Mouse (Mus musculus) limb, embryonic 11.5 days (tissue): ENCODE data around the gene Phxr2. TPM values are rescaled to one million over a fixed set of nuclear protein-coding genes. Genes with fewer than 3 reads are reported as not detected.
A peak's percentile ranks its signal among the peaks of the same experiment; 100 is the strongest.

Source experiments
- ATAC-seq: fragments of 200-750 bp; cut with Nextera tagmentation; 2 replicates; pipeline ENCODE4 v1.8.0; 2017; ENCODE audit warnings: low read depth; ENCODE audit not compliant: insufficient number of reproducible peaks, low FRiP score, low TSS enrichment
- DNase-seq: peaks from one replicate; pipeline ENCODE4 v3.0.0-alpha.2; 2015; ENCODE audit warnings: low spot score
- H3K27ac ChIP-seq: fragments of 300-500 bp; sonication (generic); replicated peaks from 2 replicates; pipeline ENCODE4 v1.5.1; 2014; ENCODE audit warnings: low read depth, mild to moderate bottlenecking, low read length
- H3K27me3 ChIP-seq: fragments of 300-500 bp; sonication (generic); 2 replicates; pipeline ENCODE4 v1.6.1; 2014; ENCODE audit warnings: mild to moderate bottlenecking, low read length, mixed read lengths; ENCODE audit not compliant: control insufficient read depth, insufficient read depth
- H3K36me3 ChIP-seq: fragments of 300-500 bp; sonication (generic); 2 replicates; pipeline ENCODE4 v1.6.1; 2014; ENCODE audit warnings: mild to moderate bottlenecking, low read length, moderate library complexity, mixed read lengths; ENCODE audit not compliant: control insufficient read depth, insufficient read depth
- H3K4me1 ChIP-seq: fragments of 300-500 bp; sonication (generic); 2 replicates; pipeline ENCODE4 v1.6.1; 2014; ENCODE audit warnings: low read length, mixed read lengths; ENCODE audit not compliant: control insufficient read depth, insufficient read depth
- H3K4me2 ChIP-seq: fragments of 300-500 bp; sonication (generic); 2 replicates; pipeline ENCODE4 v1.6.1; 2014; ENCODE audit warnings: low read depth, mild to moderate bottlenecking, moderate library complexity; ENCODE audit not compliant: severe bottlenecking
- H3K4me3 ChIP-seq: fragments of 300-500 bp; sonication (generic); 2 replicates; pipeline ENCODE4 v1.5.1; 2014; ENCODE audit warnings: low read depth, low read length
- H3K9ac ChIP-seq: fragments of 300-500 bp; sonication (generic); 2 replicates; pipeline ENCODE4 v1.6.1; 2014; ENCODE audit warnings: mild to moderate bottlenecking, low read length
- H3K9me3 ChIP-seq: fragments of 300-500 bp; sonication (generic); 2 replicates; pipeline ENCODE4 v1.6.1; 2016; ENCODE audit warnings: low read length; ENCODE audit not compliant: control insufficient read depth
- WGBS: fragments of 180-500 bp; shearing (Covaris S2); extraction: QIAGEN DNeasy Blood & Tissue Kit; methylation state at CpG from one replicate; pipeline ENCODE4 v1.1.7; 2014; 5-methylcytosine and 5-hydroxymethylcytosine counted together
- polyA plus RNA-seq: library from polyadenylated mRNA; unstranded; fragments of >200 nt; fragmentation: Nextera tagmentation; extraction: Ambion mirVana; gene quantifications from 2 replicates; pipeline ENCODE4 v1.2.1, GENCODE M21; 2014

Phxr2 gene
- polyA plus RNA-seq: not detected in 2 replicates

GRCm38 (mm10) chr10:99126225-99126624 lies at the start of gene Phxr2:
Gene Phxr2 (minus strand): TSS chr10:99126325.
- WGBS: 91% methylated on average over 4 of the region's 4 CpGs
- peaks cover 5% of the 10 kb centered on the region for H3K4me1 ChIP-seq
- no peak for ATAC-seq
- H3K9ac ChIP-seq: no peak within 1 kb of the TSS
- no peak for DNase-seq
- no peaks in the 10 kb centered on the region for H3K9me3 ChIP-seq
- no peak within 1 kb of the TSS for H3K4me2 ChIP-seq
- H3K4me3 ChIP-seq: no peak within 1 kb of the TSS
- no peaks in the 10 kb centered on the region for H3K27me3 ChIP-seq
- H3K36me3 ChIP-seq: no peaks in the 10 kb centered on the region
- H3K27ac ChIP-seq: no peak within 1 kb of the TSS

GRCm38 (mm10) chr10:99172906-99173507 lies 46.9 kb upstream of the Phxr2 start:
- ATAC-seq: no peak
- H3K9me3 ChIP-seq: no peaks in the 10 kb centered on the region
- no peak overlapping the region for H3K27ac ChIP-seq
- peaks cover 10% of the 10 kb centered on the region for H3K4me1 ChIP-seq
- 42% methylated on average over 7 of the region's 7 CpGs for WGBS
- no peak overlapping the region for H3K9ac ChIP-seq
- H3K4me2 ChIP-seq: no peak overlapping the region
- no peaks in the 10 kb centered on the region for H3K27me3 ChIP-seq
- DNase-seq: peak; percentile 19
- H3K4me3 ChIP-seq: no peak overlapping the region
- H3K36me3 ChIP-seq: no peaks in the 10 kb centered on the region

GRCm38 (mm10) chr10:99171961-99172497 lies 45.9 kb upstream of the Phxr2 start:
- DNase-seq (peak; percentile 62), ATAC-seq (peak; percentile 44; the same call in 1 of the 2 replicates)
- Histone ChIP-seq H3K36me3 (no peaks in the 10 kb centered on the region), H3K4me3 (no peak overlapping the region), H3K9ac (no peak overlapping the region), H3K4me2 (no peak overlapping the region), H3K4me1 (peaks cover 10% of the 10 kb centered on the region), H3K27ac (no peak overlapping the region), H3K27me3 (no peaks in the 10 kb centered on the region), H3K9me3 (no peaks in the 10 kb centered on the region)
- WGBS: 12% methylated on average over 12 of the region's 12 CpGs

DNA sequence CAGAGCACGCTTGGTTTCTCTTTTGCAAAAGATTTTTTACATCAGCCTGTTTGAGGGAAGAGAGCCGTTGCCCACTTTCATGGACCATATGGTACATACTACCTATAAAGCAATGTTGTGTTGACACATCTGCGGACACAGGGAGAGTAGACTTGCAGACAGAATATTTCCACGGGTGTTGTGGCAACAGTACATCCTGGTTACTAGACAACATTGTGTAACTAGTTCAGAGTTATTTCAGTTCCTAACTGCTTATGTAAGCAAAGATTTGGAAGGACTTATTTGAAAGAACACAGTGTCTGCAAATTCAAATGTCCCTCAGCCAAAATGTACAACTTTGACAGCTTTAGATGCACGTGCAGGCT lies 43.6 kb upstream of the Phxr2 start:
- Histone ChIP-seq H3K27me3 (no peaks in the 10 kb centered on the region), H3K27ac (no peak overlapping the region), H3K4me1 (peaks cover 10% of the 10 kb centered on the region), H3K36me3 (no peaks in the 10 kb centered on the region), H3K9ac (no peak overlapping the region), H3K9me3 (no peaks in the 10 kb centered on the region), H3K4me3 (no peak overlapping the region), H3K4me2 (no peak overlapping the region)
- peak; percentile 20 for DNase-seq
- 88% methylated on average over 5 of the region's 5 CpGs for WGBS
- ATAC-seq: no peak

DNA sequence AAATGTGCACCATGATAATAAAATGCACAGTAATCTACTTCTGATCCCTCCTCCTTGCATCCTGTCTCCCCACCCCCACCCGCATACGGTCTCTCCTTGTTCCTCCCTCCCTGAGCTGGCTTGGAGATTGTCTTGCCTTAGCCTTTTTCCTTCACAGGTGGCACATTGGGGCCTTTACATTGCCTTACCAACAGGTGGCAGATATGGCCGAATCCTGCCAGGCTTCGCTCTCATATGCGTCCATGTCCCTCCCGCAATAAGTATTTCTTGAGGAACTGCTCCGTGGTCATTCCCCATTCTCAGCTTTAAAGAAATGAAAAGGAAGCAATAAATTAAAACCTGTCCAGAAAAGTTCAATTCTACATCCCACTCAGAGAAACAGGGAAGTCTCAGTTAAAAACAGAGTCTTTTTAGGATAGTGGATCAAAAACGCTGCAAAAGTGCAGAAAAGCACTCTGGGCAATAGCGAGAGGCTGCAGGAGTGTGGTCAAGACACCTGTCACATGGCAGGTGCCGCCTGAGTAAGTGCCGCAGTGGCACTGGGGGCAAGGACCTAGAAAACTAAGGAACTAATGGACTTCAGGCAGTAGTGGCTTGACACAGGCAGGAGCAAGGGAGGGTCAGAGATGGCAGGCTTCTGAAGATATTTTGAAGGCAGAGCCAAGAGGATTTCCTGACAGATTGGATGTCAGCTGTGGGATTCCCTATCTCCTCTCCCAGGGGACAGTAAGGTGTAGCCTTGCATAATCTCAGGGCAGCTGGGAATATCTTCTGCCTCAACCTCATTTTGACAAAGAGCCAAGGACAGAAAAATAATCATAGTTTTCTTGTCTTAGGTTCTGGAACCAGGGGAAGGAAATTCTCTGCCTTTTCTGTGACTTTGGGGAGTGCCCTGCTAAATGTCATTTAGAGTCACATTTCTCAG lies 43.0 kb upstream of the Phxr2 start:
- ATAC-seq (no peak), DNase-seq (peak; percentile 50)
- no peaks in the 10 kb centered on the region for H3K27me3 ChIP-seq
- peaks cover 10% of the 10 kb centered on the region for H3K4me1 ChIP-seq
- no peak overlapping the region for H3K4me3 ChIP-seq
- no peaks in the 10 kb centered on the region for H3K9me3 ChIP-seq
- 79% methylated on average over 11 of the region's 11 CpGs for WGBS
- H3K27ac ChIP-seq: no peak overlapping the region
- H3K4me2 ChIP-seq: no peak overlapping the region
- no peak overlapping the region for H3K9ac ChIP-seq
- H3K36me3 ChIP-seq: no peaks in the 10 kb centered on the region

DNA sequence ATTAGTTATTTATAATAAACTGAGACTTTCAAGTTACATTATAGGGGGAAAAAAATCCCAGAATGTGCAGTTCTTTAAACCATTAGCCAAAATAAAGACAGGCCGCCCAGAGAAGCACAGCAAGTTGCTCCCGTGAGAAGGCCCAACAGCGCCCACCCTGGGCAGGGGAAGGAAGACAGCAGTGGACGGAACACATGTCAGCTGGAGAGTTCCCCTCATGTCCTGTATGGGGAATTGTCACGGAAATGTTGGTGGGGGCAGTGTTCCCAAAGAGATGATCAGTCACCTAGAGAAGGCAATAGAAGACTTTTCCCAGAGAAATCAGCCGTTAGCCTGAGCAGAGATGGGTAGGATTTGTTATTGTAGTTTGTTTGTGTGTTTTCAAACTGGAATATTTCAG lies 42.3 kb upstream of the Phxr2 start:
- Histone ChIP-seq H3K4me3 (no peak overlapping the region), H3K9me3 (no peaks in the 10 kb centered on the region), H3K36me3 (no peaks in the 10 kb centered on the region), H3K4me2 (no peak overlapping the region), H3K27me3 (no peaks in the 10 kb centered on the region), H3K4me1 (peaks cover 10% of the 10 kb centered on the region), H3K9ac (no peak overlapping the region), H3K27ac (no peak overlapping the region)
- peak; percentile 21 for DNase-seq
- ATAC-seq: no peak
- whole genome bisulfite sequencing: 75% methylated on average over 6 of the region's 6 CpGs

DNA sequence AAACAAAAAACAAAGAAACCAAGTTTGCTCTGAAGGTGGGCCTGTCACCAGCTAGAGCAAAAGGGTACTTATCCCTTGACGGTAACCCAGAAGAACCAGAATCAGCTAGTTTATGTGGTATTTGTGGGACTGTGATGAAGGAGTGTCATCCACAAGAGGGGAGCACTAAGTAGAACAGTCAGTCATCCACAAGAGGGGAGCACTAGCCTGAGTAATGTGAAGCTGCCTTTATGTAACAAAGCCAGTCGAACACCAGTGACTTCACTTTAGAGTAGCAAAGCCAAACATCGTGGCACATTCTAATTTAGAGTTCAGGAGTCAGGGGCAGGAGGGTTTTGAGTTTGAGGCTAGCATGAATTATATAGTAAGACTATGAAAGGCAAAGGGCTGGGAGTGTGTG lies 40.3 kb upstream of the Phxr2 start:
- Histone ChIP-seq H3K9ac (no peak overlapping the region), H3K36me3 (no peaks in the 10 kb centered on the region), H3K27me3 (no peaks in the 10 kb centered on the region), H3K27ac (no peak overlapping the region), H3K4me3 (no peak overlapping the region), H3K9me3 (no peaks in the 10 kb centered on the region), H3K4me1 (peaks cover under 1% of the 10 kb centered on the region; the same call in 1 of the 2 replicates), H3K4me2 (no peak overlapping the region)
- no peak for ATAC-seq
- WGBS: 72% methylated on average over 3 of the region's 3 CpGs
- peak; percentile 20 for DNase-seq

DNA sequence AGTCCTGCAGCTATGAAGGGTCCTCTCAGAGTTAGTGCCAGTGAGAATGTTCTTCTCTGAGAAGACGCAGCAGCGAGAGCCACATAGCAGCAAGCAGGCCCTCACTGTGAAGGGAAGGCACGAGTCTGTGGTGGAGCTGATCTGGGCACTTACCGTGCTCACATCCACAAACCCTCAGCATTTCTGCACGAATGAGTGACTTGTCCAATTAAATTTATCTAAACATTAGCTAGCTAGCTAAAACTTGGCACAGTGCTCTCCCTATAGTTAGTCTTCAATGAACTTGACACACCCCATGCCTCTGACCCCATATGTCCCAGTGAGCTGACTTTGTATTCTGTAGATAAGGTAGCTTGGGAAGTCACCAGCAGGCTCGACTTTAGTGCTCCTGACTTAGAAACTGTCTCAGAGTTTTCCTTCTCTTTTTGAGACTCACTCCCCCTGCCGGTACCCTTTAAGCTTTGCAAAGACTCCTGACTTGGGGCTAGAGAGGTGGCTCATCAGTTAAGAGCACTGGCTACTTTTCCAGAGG lies 39.7 kb upstream of the Phxr2 start:
- Histone ChIP-seq H3K4me3 (no peak overlapping the region), H3K4me1 (no peaks in the 10 kb centered on the region), H3K9ac (no peak overlapping the region), H3K9me3 (no peaks in the 10 kb centered on the region), H3K4me2 (no peak overlapping the region), H3K36me3 (no peaks in the 10 kb centered on the region), H3K27me3 (no peaks in the 10 kb centered on the region), H3K27ac (no peak overlapping the region)
- ATAC-seq (no peak), DNase-seq (peak; percentile 21)
- WGBS: 77% methylated on average over 7 of the region's 7 CpGs
